Mouse (Mus musculus): Measurements from ENCODE around the gene Mcm3ap. TPM values are rescaled to one million over a fixed set of nuclear protein-coding genes. Genes with fewer than 3 reads are reported as not detected.

The Mcm3ap gene
- polyA plus RNA-seq, 1 experiment from 2014 or later: 83.3 TPM

GRCm38 (mm10) chr10:76550458-76550857, 81.7 kb downstream of the Mcm3ap start:
- no peak for ATAC-seq (ENCODE audit: low FRiP score)
- Histone ChIP-seq H3K4me1 (no peaks in the 10 kb centered on the region), H3K36me3 (peaks cover 97% of the 10 kb centered on the region), H3K4me2 (replicated peaks) (no peak overlapping the region), H3K9ac (no peak overlapping the region), H3K9me3 (replicated peaks) (no peaks in the 10 kb centered on the region), H3K27me3 (no peaks in the 10 kb centered on the region), H3K4me3 (no peak overlapping the region), H3K27ac (no peak overlapping the region)
- WGBS: 87% methylated on average over 5 of the region's 5 CpGs

GRCm38 (mm10) chr10:76551556-76551955, 82.8 kb downstream of the Mcm3ap start:
- peaks cover 86% of the 10 kb centered on the region for H3K36me3 ChIP-seq
- no peak overlapping the region for H3K4me3 ChIP-seq
- no peak overlapping the region for H3K9ac ChIP-seq
- no peaks in the 10 kb centered on the region for H3K27me3 ChIP-seq
- WGBS: 74% methylated on average over 3 of the region's 3 CpGs
- no peaks in the 10 kb centered on the region for H3K4me1 ChIP-seq
- H3K4me2 ChIP-seq (replicated peaks): no peak overlapping the region
- ATAC-seq (ENCODE audit: low FRiP score): no peak
- H3K27ac ChIP-seq: no peak overlapping the region
- H3K9me3 ChIP-seq (replicated peaks): no peaks in the 10 kb centered on the region

- WGBS: 92% methylated on average over 5 of the region's 5 CpGs
- no peak overlapping the region for H3K4me3 ChIP-seq
- H3K9ac ChIP-seq: no peak overlapping the region
- peaks cover 61% of the 10 kb centered on the region for H3K36me3 ChIP-seq
- no peaks in the 10 kb centered on the region for H3K4me1 ChIP-seq
- no peak overlapping the region for H3K4me2 ChIP-seq (replicated peaks)
- H3K27me3 ChIP-seq: no peaks in the 10 kb centered on the region
- ATAC-seq (ENCODE audit: low FRiP score): no peak
- H3K27ac ChIP-seq: no peak overlapping the region
- no peaks in the 10 kb centered on the region for H3K9me3 ChIP-seq (replicated peaks)
Measured at GRCm38 (mm10) chr10:76554061-76554460, 85.3 kb downstream of the Mcm3ap start.

- no peaks in the 10 kb centered on the region for H3K9me3 ChIP-seq (replicated peaks)
- no peak within 1 kb of the TSS for H3K4me2 ChIP-seq (replicated peaks)
- H3K27ac ChIP-seq: no peak within 1 kb of the TSS
- no peaks in the 10 kb centered on the region for H3K27me3 ChIP-seq
- WGBS: 93% methylated on average over 10 of the region's 10 CpGs
- ATAC-seq (ENCODE audit: low FRiP score): no peak
- no peak within 1 kb of the TSS for H3K4me3 ChIP-seq
- H3K4me1 ChIP-seq: no peaks in the 10 kb centered on the region
- H3K36me3 ChIP-seq: no peaks in the 10 kb centered on the region
- H3K9ac ChIP-seq: no peak within 1 kb of the TSS
Measured at GRCm38 (mm10) chr10:76561972-76562371, 93.2 kb downstream of the Mcm3ap start, which contains the start of gene Spatc1l. Spatc1l (plus strand) TSS chr10:76562272.

Other genes with a start within 250 kb of the Mcm3ap start
- 133 and 137 TPM in 2 replicates for gene Prmt2, start 231.1 kb upstream of the Mcm3ap start, polyA plus RNA-seq (2016; fragmentation: Nextera tagmentation; extraction: Ambion mirVana)
- gene S100b, start 215.1 kb upstream of the Mcm3ap start, polyA plus RNA-seq (2016; fragmentation: Nextera tagmentation; extraction: Ambion mirVana): 1.4 and 1.6 TPM in 2 replicates
- 14.4 and 16.1 TPM in 2 replicates for gene Dip2a, start 123.6 kb upstream of the Mcm3ap start, polyA plus RNA-seq (2016; fragmentation: Nextera tagmentation; extraction: Ambion mirVana)
- not detected in 2 replicates for gene AC141477.1, start 28.5 kb upstream of the Mcm3ap start, polyA plus RNA-seq (2016; fragmentation: Nextera tagmentation; extraction: Ambion mirVana)
- 15.8 and 16.7 TPM in 2 replicates for gene Pcnt, start 26.1 kb upstream of the Mcm3ap start, polyA plus RNA-seq (2016; fragmentation: Nextera tagmentation; extraction: Ambion mirVana)
- gene 2610028H24Rik, start 19.8 kb upstream of the Mcm3ap start, polyA plus RNA-seq (2016; fragmentation: Nextera tagmentation; extraction: Ambion mirVana): not detected in 2 replicates
- gene Ybey, start 187 bp downstream of the Mcm3ap start, polyA plus RNA-seq (2016; fragmentation: Nextera tagmentation; extraction: Ambion mirVana): 8.0 and 8.5 TPM in 2 replicates
- gene Lss, start 62.7 kb downstream of the Mcm3ap start, polyA plus RNA-seq (2016; fragmentation: Nextera tagmentation; extraction: Ambion mirVana): 51.5 and 60.3 TPM in 2 replicates
- gene Spatc1l, start 93.3 kb downstream of the Mcm3ap start, polyA plus RNA-seq (2016; fragmentation: Nextera tagmentation; extraction: Ambion mirVana): not detected in 2 replicates
- not detected in 2 replicates for gene Ftcd, start 106.7 kb downstream of the Mcm3ap start, polyA plus RNA-seq (2016; fragmentation: Nextera tagmentation; extraction: Ambion mirVana)
- 53.0 and 68.6 TPM in 2 replicates for gene Col6a2, start 154.7 kb downstream of the Mcm3ap start, polyA plus RNA-seq (2016; fragmentation: Nextera tagmentation; extraction: Ambion mirVana)

Measured in hindbrain, embryonic 12.5 days (tissue).